Mouse (Mus musculus): ENCODE results near the gene Gm12185.
"Not testable (repeated sequence)": the region's sequence is repeated elsewhere in the genome, so short reads cannot be mapped to it uniquely, and the experiment has no call there.

Gene Gm12185

DNA sequence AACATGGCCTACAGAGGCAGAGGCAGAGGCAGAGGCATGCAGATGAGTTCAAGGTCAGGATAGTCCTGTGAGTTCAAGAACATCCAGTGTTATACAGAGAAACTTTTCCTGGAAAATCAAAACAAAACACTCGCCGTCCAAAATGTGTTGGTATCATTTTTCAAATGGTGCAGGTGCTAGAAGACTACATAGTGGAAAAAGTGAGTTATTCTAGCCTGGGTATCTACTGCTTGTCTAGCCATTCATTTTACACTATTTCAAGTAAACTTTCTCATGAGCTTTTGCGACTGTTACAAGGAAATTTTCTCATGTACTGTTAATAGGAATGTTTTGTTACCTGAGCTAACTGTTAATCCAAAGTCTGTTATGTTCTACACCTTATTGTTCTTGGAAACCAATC is 73.6 kb downstream of the Gm12185 start:
- DNase-seq (ENCODE audit: low read depth, low spot score), result no peak

DNA sequence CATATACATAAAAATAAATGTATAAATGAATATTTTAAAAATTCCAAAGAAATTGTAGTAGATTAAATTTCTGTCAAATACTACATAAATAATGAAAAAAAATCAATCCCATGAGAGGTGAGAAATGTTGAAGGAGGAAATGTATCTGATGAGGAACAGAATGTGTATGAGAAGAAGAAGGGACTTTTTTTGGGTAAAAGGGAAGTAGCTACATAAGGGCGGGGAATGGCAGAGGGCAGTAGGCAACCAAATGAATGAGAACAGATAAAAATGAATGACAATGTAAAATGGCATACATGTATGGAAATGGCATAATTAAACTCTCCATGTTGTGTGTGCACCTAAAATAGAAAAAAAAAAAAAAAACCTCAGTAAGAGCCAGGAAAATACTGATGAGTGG is 78.4 kb downstream of the Gm12185 start:
- DNase-seq (ENCODE audit: low read depth, low spot score), result no peak

DNA sequence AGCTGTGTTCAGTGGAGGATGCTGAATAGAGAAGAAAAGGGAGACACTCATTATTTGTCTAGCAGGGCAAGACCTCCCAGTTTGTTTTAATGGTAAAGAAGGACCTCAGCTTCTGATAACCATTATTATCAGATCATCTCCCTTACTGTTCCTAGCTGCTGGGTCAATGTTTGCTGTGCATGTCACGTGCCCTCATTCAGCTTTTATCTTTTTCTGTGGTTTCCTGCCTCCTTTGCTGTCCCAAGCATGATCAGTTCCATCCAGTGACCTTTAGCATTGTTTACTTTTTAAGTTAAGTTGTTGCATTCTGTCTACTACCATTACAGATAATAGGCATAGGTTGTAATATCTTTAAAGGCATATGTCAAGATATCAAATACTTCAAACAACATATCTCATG is 83.6 kb downstream of the Gm12185 start:
- no peak for DNase-seq (ENCODE audit: low read depth, low spot score)

DNA sequence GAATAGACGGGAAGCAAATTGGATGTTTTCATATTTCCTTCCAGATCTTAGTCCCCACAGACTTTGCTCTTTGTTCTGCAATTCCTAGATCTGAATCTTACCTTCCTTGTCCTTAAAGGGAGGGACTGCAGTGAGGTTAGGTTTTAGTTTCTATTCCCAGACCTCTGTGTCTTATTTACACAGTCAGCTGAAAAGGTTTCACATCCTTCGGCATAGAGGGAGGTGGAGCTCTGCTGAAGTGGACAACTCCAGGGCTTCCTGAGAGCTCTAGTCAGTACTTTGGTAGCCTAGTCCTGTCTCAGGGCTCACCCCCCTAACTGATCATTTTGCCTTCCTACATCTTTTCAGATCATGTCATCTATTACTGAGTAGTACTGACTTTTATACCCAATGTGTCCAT is 90.0 kb downstream of the Gm12185 start, which contains the start of gene Gm5431:
Gene Gm5431, minus strand, starts transcription at position 194 of the 400 bp plus-strand sequence.
- no peak for DNase-seq (ENCODE audit: low read depth, low spot score)

DNA sequence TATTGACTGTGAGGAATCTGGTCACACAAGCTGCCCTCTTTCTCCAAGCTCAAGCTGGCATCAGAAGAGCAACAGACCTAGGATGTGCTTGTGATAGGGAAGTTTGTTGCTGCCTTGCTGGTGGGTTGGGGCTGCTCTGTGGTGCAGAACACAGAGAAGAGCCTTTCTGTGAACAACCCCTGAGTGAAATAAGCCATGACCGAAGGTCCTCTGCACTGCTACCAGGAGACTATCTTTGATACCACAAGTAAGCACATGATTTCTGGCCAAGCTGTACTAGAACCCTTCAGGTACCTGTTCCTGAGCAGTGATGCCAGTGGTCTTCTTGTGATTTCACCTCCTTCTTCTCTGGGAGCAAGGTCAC is 90.5 kb downstream of the Gm12185 start:
- not testable (repeated sequence) for DNase-seq (ENCODE audit: low read depth, low spot score)

DNA sequence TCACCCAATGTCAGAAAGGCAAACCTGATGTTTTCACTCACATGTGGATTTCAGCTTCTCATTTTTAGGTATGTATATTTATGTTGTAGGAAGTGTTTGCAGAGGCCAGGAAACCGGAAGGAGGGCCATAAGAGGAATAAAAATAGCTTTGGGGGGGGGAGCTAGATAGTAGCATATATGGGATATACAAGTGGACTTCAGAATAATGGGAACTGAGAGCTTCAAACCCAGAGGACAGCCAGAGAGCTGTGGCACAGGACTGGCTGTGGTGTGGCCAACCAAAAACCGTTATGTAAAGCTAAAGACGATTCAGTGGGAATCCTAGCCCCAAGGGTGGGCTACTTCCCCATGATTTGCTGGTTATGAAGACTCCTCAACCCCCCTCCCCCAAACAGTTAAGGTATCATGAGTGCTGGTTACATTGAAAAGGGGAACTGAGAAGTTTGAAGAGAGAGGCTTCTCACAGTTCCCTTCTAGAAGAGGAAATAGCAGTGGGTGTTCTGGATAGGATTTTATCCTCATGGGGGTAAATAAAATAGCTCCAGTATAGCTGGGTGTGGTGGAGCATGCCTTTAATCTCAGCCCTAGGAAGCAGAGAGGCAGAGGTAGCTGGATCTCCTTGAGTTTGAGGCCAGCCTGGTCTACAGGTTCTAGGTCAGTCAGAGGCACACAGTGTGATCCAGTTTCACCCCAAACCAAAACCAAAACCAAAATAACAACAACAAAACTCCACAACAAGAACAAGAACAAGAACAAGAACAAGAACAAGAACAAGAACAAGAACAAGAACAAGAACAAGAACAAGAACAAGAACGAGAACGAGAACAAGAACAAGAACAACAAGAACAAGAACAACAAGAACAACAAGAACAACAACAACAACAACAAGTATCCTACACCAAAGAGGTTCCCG is 91.1 kb downstream of the Gm12185 start:
- not testable (repeated sequence) for DNase-seq (ENCODE audit: low read depth, low spot score)

DNA sequence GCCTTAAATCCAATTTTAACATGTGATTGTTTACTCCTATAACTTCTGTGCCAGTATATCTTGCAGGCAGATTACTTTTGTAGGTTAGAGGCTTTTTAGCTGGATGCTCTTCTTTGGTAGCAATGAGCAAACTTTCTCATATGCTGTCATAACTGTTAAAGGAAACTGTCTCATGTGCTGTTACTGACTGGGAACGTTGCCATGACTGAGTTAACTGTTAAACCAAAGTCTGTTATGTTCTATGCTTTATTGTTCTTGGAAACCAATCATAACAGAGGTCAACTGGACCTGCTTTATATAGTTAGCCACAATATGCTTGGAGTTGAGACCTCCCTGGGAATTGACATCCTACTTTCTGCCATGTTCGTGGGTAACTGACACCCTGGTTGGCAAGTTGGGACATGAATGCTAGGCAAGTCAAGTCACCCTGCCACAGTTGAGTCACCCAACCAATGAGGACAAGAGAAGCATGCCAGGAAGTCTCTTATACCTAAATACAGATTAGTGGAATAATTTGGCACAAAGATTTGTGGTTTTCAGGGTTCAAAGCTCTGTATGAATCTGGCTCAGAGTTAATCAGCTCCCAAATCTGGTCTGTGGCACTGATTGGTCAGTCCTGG is 93.1 kb downstream of the Gm12185 start:
- no peak for DNase-seq (ENCODE audit: low read depth, low spot score)

DNA sequence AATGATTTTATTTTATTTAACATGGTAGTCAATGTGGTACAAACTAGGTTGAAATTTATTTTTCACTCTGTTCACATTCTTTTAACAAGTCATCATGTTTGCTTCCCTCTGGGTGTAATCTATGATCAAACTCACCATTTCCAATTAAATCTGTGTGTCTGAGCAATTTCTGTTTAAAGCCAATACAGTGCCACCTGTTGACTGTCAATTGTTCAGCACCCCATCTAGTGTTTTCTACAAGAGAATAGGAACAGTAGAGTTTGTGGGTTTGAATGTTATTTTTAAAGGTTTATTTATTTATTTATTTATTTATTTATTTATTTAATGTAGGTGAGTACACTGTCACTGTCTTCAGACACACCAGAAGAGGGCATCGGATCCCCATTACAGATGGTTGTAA is 115.3 kb downstream of the Gm12185 start:
- DNase-seq (ENCODE audit: low read depth, low spot score), result no peak

DNA sequence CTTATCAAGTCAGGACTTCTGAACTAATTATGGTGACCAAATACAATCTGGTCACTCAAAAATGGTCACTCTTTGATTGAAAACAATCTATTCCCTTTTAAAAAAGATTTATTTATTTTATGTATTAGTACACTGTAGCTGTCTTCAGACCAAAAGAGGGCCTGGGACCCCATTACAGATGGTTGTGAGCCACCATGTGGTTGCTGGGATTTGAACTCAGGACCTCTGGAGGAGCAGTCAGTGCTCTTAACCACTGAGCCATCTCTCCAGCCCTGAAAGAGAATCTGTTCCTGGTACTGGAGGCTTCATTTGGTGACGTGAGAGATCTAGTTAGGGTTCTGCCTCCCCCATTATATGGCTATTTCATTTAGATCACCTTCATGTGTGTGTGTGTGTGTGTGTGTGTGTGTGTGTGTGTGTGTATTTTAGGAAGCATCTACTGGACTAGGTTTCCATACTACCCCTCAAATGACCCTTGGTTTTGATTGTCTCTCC is 116.6 kb downstream of the Gm12185 start:
- not testable (repeated sequence) for DNase-seq (ENCODE audit: low read depth, low spot score)

DNA sequence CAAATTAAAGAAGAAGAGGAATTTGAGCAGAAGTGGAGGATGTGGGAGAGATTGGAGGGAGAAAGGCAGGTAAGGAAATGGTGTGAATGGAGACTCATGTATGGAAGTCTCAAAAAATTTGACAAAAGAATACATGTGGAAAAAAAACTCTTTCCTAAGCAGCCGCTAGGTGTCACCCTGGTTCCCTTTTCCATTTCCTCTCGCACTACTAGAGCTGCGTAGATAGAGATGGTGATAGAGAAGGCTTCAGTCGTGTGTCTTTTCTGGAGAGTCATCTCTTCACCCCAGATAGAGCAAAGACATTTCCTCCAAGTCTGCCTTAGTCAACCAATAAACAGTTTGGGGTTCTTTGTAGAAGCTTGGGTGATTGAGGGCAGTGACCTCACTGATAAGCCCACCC is 117.6 kb downstream of the Gm12185 start:
- no peak for DNase-seq (ENCODE audit: low read depth, low spot score)

DNA sequence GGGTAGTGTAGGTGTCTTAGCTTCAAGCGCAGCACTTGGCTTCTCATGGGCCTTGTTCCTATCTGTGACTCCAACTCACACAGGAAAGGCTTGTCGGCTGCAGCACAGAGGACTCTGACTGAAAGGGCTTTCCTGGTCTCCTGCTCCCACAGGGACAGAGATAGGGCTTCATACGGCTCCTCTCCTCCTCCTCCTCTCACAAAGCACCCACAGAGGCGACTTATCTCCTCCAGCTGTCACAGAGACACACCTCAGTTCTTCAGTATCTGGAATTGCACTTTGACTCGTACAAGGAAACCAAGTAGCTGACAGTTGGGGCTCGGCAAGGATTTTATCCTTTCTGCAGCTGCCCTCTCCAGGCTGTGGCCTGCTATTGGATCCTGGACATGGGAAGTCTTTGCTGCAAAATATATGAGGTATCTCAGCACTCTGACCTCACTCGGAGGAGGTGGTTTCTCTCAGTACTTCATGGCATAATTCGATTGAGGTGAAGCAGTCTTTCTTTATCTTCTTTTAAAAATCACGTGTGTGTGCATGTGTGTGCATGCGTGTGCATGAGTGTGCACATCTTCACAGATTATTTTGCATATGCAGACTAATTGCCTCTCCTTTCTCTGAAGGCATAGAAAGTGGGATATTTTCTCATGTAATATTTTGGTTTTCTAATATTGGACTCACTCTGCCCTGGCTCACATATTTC is 118.3 kb downstream of the Gm12185 start:
- DNase-seq (ENCODE audit: low read depth, low spot score), result no peak

DNA sequence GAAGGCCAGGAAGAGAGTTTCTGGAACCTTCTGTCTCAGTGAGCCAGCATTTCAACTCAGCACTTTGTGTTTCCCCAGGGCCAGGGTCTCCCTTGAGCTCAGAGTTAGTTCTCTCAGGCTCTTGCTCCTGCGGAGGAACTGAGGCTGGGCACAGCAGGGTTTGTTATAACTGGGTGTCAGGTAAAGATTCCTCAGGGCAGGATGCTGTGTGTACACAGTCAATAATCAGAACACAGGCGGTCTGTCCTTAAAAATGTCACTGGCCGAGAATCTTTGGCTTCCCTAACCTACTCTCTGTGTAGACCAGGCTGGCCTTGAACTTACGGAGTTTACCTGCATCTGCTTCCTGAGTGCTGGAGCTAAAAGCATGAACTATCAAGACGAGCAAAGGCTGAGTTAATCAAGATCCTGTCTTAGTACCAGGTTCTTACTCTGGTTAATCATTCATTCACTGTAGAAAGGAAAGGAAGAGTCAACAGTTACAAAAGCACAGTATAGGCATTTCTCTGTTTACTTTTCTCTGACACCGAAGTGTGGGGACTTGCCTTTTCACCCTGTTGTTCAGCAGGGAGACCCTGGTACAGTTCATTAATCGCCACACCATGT is 119.2 kb downstream of the Gm12185 start:
- DNase-seq (ENCODE audit: low read depth, low spot score), result no peak

DNA sequence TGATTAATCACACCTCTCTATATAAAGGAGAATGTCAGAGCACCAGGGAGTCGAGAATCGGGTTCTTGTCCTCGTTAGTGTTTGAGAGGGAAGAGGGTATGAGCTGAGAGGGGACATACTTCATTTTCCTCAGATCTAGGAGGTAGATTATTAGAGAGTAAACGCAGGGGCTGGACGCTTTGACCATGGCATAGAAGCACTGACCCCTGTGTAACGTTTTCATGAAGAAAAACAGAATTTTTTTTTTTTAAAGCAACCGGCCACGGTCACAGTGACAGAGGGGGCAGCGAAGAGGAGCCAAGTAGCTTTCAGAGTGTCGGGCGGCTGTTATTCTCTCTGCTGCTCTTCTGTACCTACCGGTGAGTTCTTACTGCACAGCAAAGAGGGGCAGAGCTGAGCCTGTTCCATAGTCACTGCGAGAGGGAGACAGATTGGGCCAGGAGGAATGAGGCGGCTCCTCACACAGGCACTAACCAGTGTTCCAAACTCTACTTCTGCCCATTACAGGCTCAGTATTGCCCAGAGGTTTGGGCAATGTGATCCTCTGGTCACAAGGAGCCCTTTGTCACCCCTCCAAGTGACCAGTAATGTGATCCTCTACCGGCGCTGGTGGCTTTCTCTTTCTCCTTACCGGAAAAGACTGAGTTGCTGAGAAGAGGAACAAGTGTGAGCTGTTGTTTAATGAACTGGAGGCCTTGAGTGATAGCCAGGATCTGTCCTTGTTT is 120.0 kb downstream of the Gm12185 start:
- no peak for DNase-seq (ENCODE audit: low read depth, low spot score)

DNA sequence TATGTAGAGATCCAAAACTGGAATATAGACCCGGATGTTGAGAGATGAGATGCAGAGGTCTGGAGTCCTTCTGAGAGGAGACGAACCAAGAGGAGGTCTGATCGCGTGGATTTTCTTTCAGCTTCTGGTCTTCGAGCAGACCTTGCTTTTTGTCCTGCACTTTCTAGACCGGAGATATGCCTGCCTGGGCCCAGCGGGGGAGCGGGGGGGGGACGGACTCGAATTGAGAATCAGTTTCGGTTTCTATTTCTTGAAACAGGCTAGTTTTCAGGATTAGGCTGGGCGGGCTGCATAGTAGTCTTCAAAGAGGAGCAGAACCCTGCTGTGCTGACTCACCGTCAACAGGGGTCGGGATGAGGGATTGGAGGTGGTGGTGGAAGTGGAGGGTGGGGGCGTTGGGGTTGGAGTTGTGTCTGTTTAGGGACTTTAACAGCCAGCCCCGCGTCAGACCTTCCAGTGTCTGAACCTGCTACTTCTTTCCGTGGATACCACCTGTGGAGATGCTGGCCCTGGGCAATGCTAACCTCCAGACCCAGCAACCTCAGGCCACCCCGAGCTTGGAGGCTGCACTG is 120.7 kb downstream of the Gm12185 start, which contains the start of gene Irgm1:
Gene Irgm1, minus strand, starts transcription at position 483 of the 572 bp plus-strand sequence.
- DNase-seq (ENCODE audit: low read depth, low spot score), result no peak

DNA sequence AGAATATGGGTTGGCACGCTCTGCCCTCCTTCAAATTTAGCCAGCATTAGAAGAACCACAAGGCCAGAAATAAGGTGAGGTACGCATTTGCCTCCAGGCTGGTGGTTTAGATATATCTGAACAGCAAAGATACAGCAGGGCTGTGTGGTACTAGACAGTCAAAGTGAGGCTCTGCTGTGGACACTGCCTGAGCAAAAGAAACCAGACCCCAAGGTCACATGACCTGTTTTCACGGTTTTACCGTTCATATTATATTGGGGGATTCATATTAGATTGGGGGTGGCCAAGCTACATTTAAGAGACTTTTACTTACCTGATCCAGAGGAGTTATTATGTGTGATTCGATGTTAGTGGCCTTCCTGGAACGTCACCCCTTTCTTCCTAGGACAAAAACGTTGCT is 121.2 kb downstream of the Gm12185 start:
- no peak for DNase-seq (ENCODE audit: low read depth, low spot score)

DNA sequence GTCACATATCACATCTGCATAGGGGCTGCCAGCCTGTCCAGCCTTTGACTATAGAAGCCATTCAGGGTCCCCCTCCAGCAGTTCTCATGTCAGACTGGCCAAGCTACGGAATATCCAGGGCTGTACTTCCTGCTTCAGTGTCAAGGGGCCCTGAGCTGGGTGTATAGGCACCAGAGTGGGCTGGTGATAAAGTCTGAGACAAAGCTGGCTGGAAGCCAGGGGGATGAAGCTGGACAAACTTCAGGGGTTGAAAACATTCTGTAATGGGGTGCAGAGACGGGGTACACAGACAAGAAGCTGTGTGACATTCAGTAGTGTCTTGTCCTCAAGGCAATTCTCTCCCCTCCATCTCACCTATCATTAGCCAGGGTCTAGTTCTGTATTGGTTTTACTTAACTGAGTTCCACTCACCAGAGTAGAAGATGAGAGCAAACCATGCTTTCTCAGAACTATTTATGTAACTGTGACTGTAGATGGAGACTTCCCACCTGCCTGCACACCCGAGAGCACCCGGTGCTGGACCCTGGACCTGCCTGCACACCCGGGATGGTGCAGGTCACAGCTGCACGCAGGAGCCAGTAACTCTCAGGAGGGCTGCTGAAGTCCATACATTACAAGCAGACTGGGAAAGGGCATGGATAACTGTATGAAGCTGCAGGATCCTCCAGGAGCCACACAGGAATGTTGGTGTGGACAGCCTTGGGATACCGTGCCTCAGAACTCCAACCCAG is 122.5 kb downstream of the Gm12185 start:
- no peak for DNase-seq (ENCODE audit: low read depth, low spot score)

DNA sequence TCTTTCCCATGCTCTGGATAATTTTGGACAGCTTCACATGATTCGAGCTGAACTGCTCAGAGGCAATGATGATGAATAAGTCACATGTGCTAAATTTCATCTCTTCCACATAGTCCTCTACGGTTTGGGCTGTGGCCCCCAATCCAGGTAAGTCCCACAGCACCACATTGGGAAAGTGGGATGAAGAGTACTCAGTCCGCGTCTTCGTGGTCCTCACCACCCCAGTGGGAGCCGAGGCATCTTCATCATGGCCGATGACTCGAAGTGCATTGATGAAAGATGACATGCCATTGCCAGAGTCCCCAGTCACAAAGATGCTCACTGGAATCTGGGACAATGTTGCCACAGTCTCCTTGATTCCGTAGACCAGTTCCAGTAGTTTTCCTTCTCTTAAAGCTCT is 125.5 kb downstream of the Gm12185 start:
- no peak for DNase-seq (ENCODE audit: low read depth, low spot score)

DNA sequence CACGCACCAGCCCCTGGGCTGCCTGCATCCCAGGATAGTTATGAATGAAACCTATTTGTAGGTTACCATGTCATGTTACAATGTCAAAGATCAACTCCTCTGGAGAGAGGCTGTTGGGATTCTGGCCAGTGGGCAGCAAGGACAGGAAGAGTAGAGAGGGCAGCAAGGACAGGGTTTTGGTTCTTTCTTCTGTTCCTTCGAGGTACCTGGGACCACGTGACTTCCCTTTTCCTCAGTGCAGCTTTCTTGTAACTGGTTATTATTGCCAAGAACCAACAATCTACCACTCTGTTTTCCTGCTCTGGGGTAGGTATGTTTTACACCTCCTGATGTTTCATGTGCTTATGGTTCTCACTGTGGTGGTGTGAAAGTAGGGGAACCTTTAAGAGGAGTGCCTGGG is 128.2 kb downstream of the Gm12185 start:
- no peak for DNase-seq (ENCODE audit: low read depth, low spot score)

DNA sequence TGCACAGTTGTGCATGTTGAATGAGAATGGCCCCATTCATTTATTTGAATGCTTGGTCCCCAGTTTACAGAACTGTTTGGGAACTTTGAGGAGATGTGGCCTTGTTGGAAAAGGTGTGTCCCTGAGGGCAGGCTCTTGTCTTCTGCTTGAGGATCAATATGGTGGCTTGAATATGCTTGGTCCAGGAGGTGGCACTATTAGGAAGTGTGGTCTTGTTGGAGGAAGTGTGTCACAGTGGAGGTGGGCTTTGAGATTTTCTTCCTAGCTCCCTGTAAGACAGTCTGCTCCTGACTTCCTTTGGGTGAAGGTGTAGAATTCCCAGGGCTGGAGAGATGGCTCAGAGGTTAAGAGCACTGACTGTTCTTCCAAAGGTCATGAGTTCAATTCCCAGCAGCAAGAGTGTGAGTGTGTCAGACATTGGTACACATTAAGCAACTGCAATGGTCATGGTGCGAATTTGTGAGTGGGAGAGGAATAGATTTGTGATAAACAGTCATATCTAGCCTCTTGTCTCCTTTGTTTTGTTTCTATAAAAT is 129.2 kb downstream of the Gm12185 start:
- DNase-seq (ENCODE audit: low read depth, low spot score), result no peak

DNA sequence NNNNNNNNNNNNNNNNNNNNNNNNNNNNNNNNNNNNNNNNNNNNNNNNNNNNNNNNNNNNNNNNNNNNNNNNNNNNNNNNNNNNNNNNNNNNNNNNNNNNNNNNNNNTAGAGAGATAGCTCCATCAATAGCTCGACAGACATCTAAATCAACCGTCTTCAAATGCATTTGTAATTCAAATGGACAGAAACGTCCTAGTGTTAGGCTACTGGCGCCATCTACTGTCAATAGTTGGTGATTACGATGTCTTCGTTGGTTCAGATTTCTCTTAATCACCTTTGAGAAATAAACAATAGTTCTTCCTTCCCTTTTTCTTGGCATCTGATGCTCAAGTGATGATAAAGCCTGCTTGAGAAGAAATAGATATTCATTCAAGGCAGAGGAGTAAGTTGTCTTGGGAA is 133.0 kb downstream of the Gm12185 start:
- peak; percentile 62 for DNase-seq (ENCODE audit: low read depth, low spot score)

Data from retina, postnatal 7 days (tissue).